Mouse (Mus musculus) intestine, postnatal 0 days (tissue): ENCODE data around the gene Inppl1. TPM values are rescaled to one million over a fixed set of nuclear protein-coding genes. Genes with fewer than 3 reads are reported as not detected.

Experiments used
- ATAC-seq: fragments of 200-750 bp; cut with Nextera tagmentation; 2 replicates; pipeline ENCODE4 v1.8.0; 2017; ENCODE audit warnings: mild to moderate bottlenecking, moderate TSS enrichment, moderate library complexity
- H3K27ac ChIP-seq: fragments of 300-500 bp; sonication (generic); 2 replicates; pipeline ENCODE4 v1.5.1; 2014; ENCODE audit warnings: mild to moderate bottlenecking, low read depth, low read length, moderate library complexity
- H3K27me3 ChIP-seq: fragments of 300-500 bp; sonication (generic); replicated peaks from 2 replicates; pipeline ENCODE4 v1.6.1; 2014; ENCODE audit warnings: low read length, mixed read lengths; ENCODE audit not compliant: control insufficient read depth, insufficient read depth
- H3K36me3 ChIP-seq: fragments of 300-500 bp; sonication (generic); 2 replicates; pipeline ENCODE4 v1.6.1; 2014; ENCODE audit warnings: mild to moderate bottlenecking, moderate library complexity; ENCODE audit not compliant: control insufficient read depth, insufficient read depth
- H3K4me1 ChIP-seq: fragments of 300-500 bp; sonication (generic); replicated peaks from 2 replicates; pipeline ENCODE4 v1.6.1; 2014; ENCODE audit warnings: antibody characterized with exemption, low read length, mixed read lengths; ENCODE audit not compliant: control insufficient read depth, insufficient read depth
- H3K4me2 ChIP-seq: fragments of 300-500 bp; sonication (generic); replicated peaks from 2 replicates; pipeline ENCODE4 v1.6.1; 2014; ENCODE audit warnings: low read depth, mild to moderate bottlenecking, moderate library complexity
- H3K4me3 ChIP-seq: fragments of 300-500 bp; sonication (generic); 2 replicates; pipeline ENCODE4 v1.5.1; 2014; ENCODE audit warnings: low read depth, low read length
- H3K9ac ChIP-seq: fragments of 300-500 bp; sonication (generic); 2 replicates; pipeline ENCODE4 v1.6.1; 2014; ENCODE audit warnings: mild to moderate bottlenecking, low read depth, low read length
- H3K9me3 ChIP-seq: fragments of 300-500 bp; sonication (generic); 2 replicates; pipeline ENCODE4 v1.6.1; 2016; ENCODE audit warnings: mixed run types; ENCODE audit not compliant: control insufficient read depth
- CTCF ChIP-seq: sonication (generic); IDR thresholded peaks from 2 replicates; pipeline ENCODE4 v1.5.1; 2016; ENCODE audit warnings: low read depth, mild to moderate bottlenecking, control low read depth, antibody characterized with exemption, moderate library complexity
- WGBS: fragments of 180-500 bp; shearing (Covaris S2); extraction: QIAGEN DNeasy Blood & Tissue Kit; methylation state at CpG from one replicate; pipeline ENCODE4 v1.1.7; 2014; 5-methylcytosine and 5-hydroxymethylcytosine counted together
- polyA plus RNA-seq: library from polyadenylated mRNA; unstranded; fragments of >200 nt; fragmentation: Nextera tagmentation; extraction: Ambion mirVana; gene quantifications from 2 replicates; pipeline ENCODE4 v1.2.1, GENCODE M21; 2015

The Inppl1 gene
- polyA plus RNA-seq, 1 experiment from 2014 or later, result 25.8 TPM

DNA sequence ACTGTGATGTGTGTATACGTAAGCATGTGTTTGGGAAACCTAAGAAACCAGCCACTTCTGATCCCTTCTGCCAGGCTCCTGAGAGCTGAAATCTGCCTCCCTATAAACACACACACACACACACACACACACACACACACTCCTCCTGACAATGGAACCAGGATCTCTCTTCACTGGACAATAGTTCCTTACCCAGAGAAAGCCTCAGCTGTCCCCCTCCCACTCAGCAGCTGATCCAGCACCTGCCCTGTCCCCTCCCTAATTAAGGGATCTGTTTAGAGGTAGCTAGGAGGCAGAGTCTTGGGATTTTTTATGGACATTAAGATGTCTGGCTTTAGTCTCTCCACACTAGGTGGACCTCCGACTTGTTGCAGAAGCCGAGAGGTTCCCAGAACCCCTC lies 3.1 kb downstream of the Inppl1 start:
- no peak overlapping the region for H3K27ac ChIP-seq
- no peak for ATAC-seq
- no peak for TF ChIP-seq CTCF
- H3K9ac ChIP-seq, result no peak overlapping the region
- WGBS, result 56% methylated on average over 3 of the region's 3 CpGs
- no peak overlapping the region; the same call in 1 of the 2 replicates for H3K4me2 ChIP-seq
- H3K27me3 ChIP-seq, result no peaks in the 10 kb centered on the region
- H3K36me3 ChIP-seq, result peaks cover 39% of the 10 kb centered on the region
- H3K4me1 ChIP-seq, result no peaks in the 10 kb centered on the region
- H3K4me3 ChIP-seq, result no peak overlapping the region
- no peaks in the 10 kb centered on the region for H3K9me3 ChIP-seq

DNA sequence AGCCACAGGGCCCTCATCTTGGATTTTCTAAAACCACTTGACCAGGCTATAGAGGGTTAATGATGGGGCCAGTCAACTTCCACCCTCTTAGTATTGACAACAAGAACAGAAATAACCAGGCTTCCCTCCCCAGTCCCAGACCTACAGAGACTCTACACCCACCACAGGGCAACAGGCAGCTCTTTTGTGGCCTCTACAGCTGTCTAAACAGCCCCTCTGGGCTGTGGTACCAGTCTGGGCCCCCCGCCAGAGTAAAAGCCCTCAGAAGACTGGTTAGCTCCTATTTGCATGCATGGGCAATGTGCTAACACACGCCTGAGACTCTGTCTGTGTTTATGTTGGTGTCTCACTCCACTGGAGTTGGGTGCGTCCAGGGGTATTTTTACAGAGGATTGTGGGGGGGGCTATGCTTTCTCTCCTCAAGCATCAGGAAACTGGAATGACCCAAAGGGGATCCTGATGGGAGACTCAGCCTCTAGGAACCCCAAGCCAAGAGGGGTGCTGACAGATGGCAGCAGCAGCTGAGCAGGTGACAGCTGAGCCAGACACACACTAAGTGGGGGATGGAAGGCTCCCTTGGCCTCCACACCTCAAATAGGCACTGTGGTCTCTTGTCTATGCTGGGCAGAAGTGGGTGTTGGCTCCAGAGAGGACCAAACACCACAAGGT lies 4.0 kb downstream of the Inppl1 start:
- H3K27ac ChIP-seq, result no peak overlapping the region
- peaks cover 48% of the 10 kb centered on the region for H3K36me3 ChIP-seq
- H3K4me2 ChIP-seq, result no peak overlapping the region
- H3K27me3 ChIP-seq, result no peaks in the 10 kb centered on the region
- no peak overlapping the region for H3K4me3 ChIP-seq
- no peaks in the 10 kb centered on the region for H3K9me3 ChIP-seq
- no peak overlapping the region for H3K9ac ChIP-seq
- WGBS, result 74% methylated on average over 3 of the region's 3 CpGs
- no peak for ATAC-seq
- H3K4me1 ChIP-seq, result no peaks in the 10 kb centered on the region
- no peak for TF ChIP-seq CTCF

DNA sequence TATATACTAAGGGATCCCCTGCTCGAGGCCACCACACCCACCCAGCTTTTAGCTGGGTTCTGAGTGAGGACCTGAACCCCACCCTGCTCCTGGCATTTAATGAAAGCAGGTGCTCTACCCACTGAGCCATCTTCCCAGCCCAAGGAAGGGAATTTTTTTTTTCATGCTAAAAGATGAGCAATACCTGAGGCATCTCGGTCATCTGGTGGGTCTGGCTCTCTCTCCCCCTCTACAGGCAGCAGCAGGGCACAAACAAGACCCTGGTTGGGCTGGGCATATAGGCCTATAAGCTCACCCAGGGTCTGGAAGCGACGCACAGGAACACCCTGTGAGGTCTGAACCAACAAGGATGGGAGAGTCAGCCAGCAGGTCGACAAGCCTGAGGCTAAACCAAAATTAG lies 4.7 kb downstream of the Inppl1 start:
- 68% methylated on average over 5 of the region's 5 CpGs for WGBS
- H3K9me3 ChIP-seq, result no peaks in the 10 kb centered on the region
- peaks cover 55% of the 10 kb centered on the region for H3K36me3 ChIP-seq

DNA sequence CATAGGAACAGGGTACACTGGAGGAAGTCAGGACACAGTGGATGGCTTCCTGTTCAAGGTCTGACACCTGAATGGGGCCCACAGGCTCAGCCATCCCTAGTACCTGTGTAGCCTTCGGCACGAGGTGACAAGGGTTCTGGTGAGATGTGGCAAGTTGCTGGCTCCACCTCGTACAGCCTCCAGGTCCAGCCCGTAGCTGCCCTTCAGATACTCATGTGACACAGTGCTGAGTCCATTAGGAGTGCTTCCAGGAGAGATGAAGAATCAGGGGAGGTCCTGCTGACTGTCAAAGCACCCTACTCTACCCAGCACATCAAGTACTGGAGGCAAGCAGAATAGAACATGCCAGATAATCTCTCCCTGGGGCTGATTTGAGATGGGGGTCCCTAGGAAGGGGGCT lies 5.7 kb downstream of the Inppl1 start:
- no peak overlapping the region for H3K4me2 ChIP-seq
- WGBS, result 74% methylated on average over 4 of the region's 4 CpGs
- peaks cover 64% of the 10 kb centered on the region for H3K36me3 ChIP-seq
- ATAC-seq, result no peak
- no peak overlapping the region for H3K4me3 ChIP-seq
- no peak for TF ChIP-seq CTCF
- no peaks in the 10 kb centered on the region for H3K27me3 ChIP-seq
- H3K9ac ChIP-seq, result no peak overlapping the region
- H3K4me1 ChIP-seq, result no peaks in the 10 kb centered on the region
- no peak overlapping the region for H3K27ac ChIP-seq
- H3K9me3 ChIP-seq, result no peaks in the 10 kb centered on the region

More for the DNA sequence above, 4.7 kb downstream of the Inppl1 start:
- Histone ChIP-seq H3K4me3 (no peak overlapping the region), H3K9ac (no peak overlapping the region), H3K4me2 (no peak overlapping the region), H3K27ac (no peak overlapping the region), H3K27me3 (no peaks in the 10 kb centered on the region), H3K4me1 (no peaks in the 10 kb centered on the region)
- peak; percentile 33; the same call in 1 of the 2 replicates for TF ChIP-seq CTCF
- no peak for ATAC-seq

- Histone ChIP-seq H3K4me1 (no peaks in the 10 kb centered on the region), H3K4me2 (no peak overlapping the region), H3K4me3 (no peak overlapping the region), H3K9me3 (no peaks in the 10 kb centered on the region), H3K27ac (no peak overlapping the region), H3K9ac (no peak overlapping the region), H3K36me3 (peaks cover 74% of the 10 kb centered on the region), H3K27me3 (no peaks in the 10 kb centered on the region)
- 97% methylated on average over 8 of the region's 8 CpGs for WGBS
- no peak for TF ChIP-seq CTCF
- no peak for ATAC-seq
Measured at GRCm38 (mm10) chr7:101831437-101831836, 6.6 kb downstream of the Inppl1 start.

DNA sequence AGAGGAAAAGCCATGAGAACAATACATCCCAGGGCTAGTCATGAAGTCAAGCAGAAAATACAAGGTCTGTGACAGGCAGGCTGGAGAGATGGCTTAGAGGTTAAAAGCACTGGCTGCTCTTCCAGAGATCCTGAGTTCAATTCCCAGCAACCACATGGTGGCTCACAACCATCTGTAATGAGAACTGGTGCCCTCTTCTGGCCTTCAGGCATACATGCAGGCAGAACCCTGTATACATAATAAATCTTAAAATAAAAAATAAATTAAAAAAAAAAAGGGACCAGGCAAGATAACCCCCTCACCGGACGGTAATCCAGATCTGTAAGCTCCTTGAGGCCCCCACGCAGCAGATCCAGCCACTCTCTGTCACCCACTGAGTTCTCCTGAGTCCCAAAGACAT lies 7.7 kb downstream of the Inppl1 start:
- H3K4me2 ChIP-seq, result no peak overlapping the region
- peaks cover 84% of the 10 kb centered on the region for H3K36me3 ChIP-seq
- no peak for ATAC-seq
- no peak overlapping the region for H3K4me3 ChIP-seq
- TF ChIP-seq CTCF, result peak; percentile 40
- 97% methylated on average over 3 of the region's 3 CpGs for WGBS
- H3K9ac ChIP-seq, result no peak overlapping the region
- no peaks in the 10 kb centered on the region for H3K27me3 ChIP-seq
- no peaks in the 10 kb centered on the region for H3K4me1 ChIP-seq
- no peaks in the 10 kb centered on the region for H3K9me3 ChIP-seq
- no peak overlapping the region for H3K27ac ChIP-seq
